Mouse (Mus musculus) neural tube, embryonic 14.5 days (tissue): ENCODE data around the gene Gm8879. TPM values are rescaled to one million over a fixed set of nuclear protein-coding genes. Genes with fewer than 3 reads are reported as not detected.
"Not testable (repeated sequence)": the region's sequence is repeated elsewhere in the genome, so short reads cannot be mapped to it uniquely, and the experiment has no call there.

Source experiments
- ATAC-seq: fragments of 200-750 bp; cut with Nextera tagmentation; 2 replicates; pipeline ENCODE4 v1.8.0; 2017; ENCODE audit warnings: low read depth, mild to moderate bottlenecking, moderate TSS enrichment, moderate library complexity
- H3K27ac ChIP-seq: fragments of 300-500 bp; sonication (generic); 2 replicates; pipeline ENCODE4 v1.5.1; 2014; ENCODE audit warnings: low read depth, mild to moderate bottlenecking, control low read depth, low read length, moderate library complexity, mixed read lengths
- H3K27me3 ChIP-seq: fragments of 300-500 bp; sonication (generic); 2 replicates; pipeline ENCODE4 v1.6.1; 2014; ENCODE audit warnings: low read length; ENCODE audit not compliant: control insufficient read depth, insufficient read depth
- H3K36me3 ChIP-seq: fragments of 300-500 bp; sonication (generic); 2 replicates; pipeline ENCODE4 v1.6.1; 2014; ENCODE audit warnings: low read length, mixed read lengths; ENCODE audit not compliant: control insufficient read depth, insufficient read depth
- H3K4me1 ChIP-seq: fragments of 300-500 bp; sonication (generic); 2 replicates; pipeline ENCODE4 v1.6.1; 2014; ENCODE audit warnings: low read length; ENCODE audit not compliant: control insufficient read depth, insufficient read depth
- H3K4me2 ChIP-seq: fragments of 300-500 bp; sonication (generic); 2 replicates; pipeline ENCODE4 v1.6.1; 2014; ENCODE audit warnings: mild to moderate bottlenecking, low read depth, low read length, control low read depth
- H3K4me3 ChIP-seq: fragments of 300-500 bp; sonication (generic); 2 replicates; pipeline ENCODE4 v1.5.1; 2014; ENCODE audit warnings: low read depth, low read length, control low read depth, mixed read lengths
- H3K9ac ChIP-seq: fragments of 300-500 bp; sonication (generic); replicated peaks from 2 replicates; pipeline ENCODE4 v1.6.1; 2014; ENCODE audit warnings: low read depth, mild to moderate bottlenecking, control low read depth, low read length, mixed read lengths
- H3K9me3 ChIP-seq: fragments of 300-500 bp; sonication (generic); 2 replicates; pipeline ENCODE4 v1.6.1; 2016; ENCODE audit warnings: low read length; ENCODE audit not compliant: control insufficient read depth
- WGBS: fragments of 180-500 bp; shearing (Covaris S2); extraction: QIAGEN DNeasy Blood & Tissue Kit; methylation state at CpG from one replicate; pipeline ENCODE4 v1.1.7; 2014; 5-methylcytosine and 5-hydroxymethylcytosine counted together
- polyA plus RNA-seq: library from polyadenylated mRNA; unstranded; fragments of >200 nt; fragmentation: Nextera tagmentation; extraction: Ambion mirVana; gene quantifications from 2 replicates; pipeline ENCODE4 v1.2.1, GENCODE M21; 2014

Gene Gm8879
- polyA plus RNA-seq: 0.86 TPM in 1 of 2 replicates, not detected in the other

- not testable (repeated sequence) for H3K36me3 ChIP-seq, H3K9ac ChIP-seq, ATAC-seq, H3K27ac ChIP-seq, H3K9me3 ChIP-seq, H3K4me1 ChIP-seq, H3K4me2 ChIP-seq, H3K4me3 ChIP-seq, H3K27me3 ChIP-seq
- no CpG with 5 or more reads among the region's 3 CpGs for WGBS
These were observed at the start of gene Gm8879 for GRCm38 (mm10) chr5:11127334-11127733. Gene Gm8879, plus strand, starts transcription at chr5:11127634.

- not testable (repeated sequence) for H3K4me1 ChIP-seq, H3K9me3 ChIP-seq, H3K27me3 ChIP-seq, H3K4me3 ChIP-seq, H3K4me2 ChIP-seq, ATAC-seq, H3K27ac ChIP-seq, H3K9ac ChIP-seq, H3K36me3 ChIP-seq
- 94% methylated on average over 12 of the region's 12 CpGs for WGBS
These were observed 10.6 kb downstream of the Gm8879 start for GRCm38 (mm10) chr5:11138031-11138430.

Other genes with a start within 250 kb of the Gm8879 start
- gene Gm8871, start 179.8 kb upstream of the Gm8879 start, polyA plus RNA-seq: not detected in 2 replicates
- gene Gm8857, start 179.8 kb upstream of the Gm8879 start, polyA plus RNA-seq: 0.26 TPM in 1 of 2 replicates, not detected in the other
- gene Gm5861, start 55.4 kb downstream of the Gm8879 start, polyA plus RNA-seq: not detected in 2 replicates
- 1.5 TPM in 1 of 2 replicates, not detected in the other for gene Gm8890, start 128.4 kb downstream of the Gm8879 start, polyA plus RNA-seq
- not detected in 2 replicates for gene Speer1, start 213.9 kb downstream of the Gm8879 start, polyA plus RNA-seq